Mouse (Mus musculus): ENCODE measurements around the gene Eln.

Eln gene

DNA sequence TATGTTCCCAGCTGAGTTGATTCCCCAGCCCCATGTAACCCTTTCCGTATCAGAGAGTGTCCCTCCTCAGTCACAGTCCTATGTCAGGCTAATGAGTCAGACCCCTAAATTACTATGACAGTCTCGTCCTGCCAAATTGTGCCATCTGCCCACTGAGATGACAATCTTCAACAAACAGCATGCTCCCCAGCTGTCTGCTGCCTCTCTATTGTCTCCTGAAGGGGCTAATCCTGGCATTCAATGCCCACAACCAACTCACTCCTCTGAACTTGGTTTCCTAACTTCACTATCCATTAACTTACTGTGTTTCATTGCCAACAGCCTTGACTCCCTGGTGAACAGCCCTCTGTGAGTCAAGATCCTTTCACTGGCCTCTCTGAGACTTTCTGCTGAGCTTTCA, 62.7 kb downstream of the Eln start:
- no peak for DNase-seq (ENCODE audit: low spot score in 2 of 2)

GRCm38 (mm10) chr5:134683813-134684212, 63.3 kb downstream of the Eln start:
- DNase-seq (ENCODE audit: low spot score in 2 of 2), result no peak

DNA sequence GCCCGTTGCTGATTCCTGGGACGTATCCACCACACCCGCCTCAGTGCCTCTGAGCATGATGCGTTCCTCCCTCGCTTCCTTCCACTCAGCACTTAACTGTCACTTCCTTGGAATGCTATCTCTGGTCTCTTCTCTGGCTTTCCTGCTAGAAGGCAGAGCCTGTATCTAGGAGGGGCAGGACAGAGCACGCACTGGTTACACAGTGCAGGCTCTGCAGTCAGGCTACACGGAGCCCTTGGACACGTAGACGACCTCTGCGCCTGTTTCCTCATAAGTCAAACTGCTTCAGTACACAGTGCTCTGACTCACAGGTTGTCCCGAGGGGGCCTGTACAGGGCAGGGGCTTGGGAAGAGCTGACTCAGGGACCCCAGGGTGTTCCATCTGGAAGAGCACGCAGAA, 66.9 kb downstream of the Eln start:
- DNase-seq (ENCODE audit: low spot score in 2 of 2), result no peak

DNA sequence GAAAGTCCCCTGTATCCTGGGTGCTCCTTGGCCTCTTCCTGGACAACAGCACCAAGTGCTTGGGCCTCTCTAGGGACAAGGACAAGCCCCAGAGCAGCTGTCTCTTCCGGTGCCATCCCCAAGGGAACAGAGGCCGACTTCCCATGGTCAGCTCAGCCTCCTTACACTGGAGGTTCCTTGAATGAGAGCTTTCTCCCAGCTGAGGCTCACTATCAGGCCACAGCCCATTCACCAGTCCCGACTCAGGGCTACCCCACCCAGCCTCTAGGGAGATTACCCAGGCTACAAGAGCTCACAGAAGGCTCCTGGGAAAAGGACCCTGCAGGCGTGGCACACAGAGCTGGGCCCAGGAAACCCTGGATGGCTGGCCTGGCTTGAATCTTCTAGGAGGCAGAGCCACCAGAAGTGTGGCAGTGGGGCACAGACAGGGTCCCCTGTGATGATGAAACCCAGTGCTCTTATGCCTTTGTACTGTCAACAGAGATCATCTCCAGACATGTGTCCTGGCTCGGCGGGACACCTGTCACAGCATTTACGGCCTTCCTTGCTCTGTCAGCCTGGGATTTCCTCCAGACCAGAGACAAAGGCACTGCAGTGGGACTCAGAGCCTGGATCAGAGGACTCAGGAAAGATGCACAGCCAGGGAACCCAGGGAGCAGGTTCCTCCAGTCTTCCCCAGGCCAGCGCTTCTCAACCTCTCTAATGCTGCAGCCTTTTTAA, 68.1 kb downstream of the Eln start:
- no peak for DNase-seq (ENCODE audit: low spot score in 2 of 2)

DNA sequence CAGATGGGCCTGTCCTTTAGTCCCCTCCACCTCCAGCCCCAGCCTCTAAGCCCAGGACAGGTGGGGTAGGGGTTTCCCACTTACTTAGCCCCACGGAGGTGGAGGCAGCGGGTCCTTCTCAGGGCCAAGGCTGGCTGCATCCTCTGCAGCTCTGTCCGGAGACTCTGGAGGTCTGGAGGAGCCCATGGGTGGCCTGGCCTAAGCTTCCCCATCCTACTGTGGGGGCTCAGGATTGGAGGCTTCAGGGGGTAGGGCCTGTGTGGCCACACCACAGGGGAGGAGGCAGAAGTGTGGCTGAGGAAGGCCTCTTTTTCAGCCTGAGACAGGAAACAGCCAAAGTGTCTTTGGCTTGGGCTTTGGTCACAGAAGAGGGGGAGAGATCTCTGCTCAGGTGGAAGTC, 69.1 kb downstream of the Eln start:
- DNase-seq (ENCODE audit: low spot score in 2 of 2), result no peak

GRCm38 (mm10) chr5:134677491-134677890, 69.6 kb downstream of the Eln start:
- no peak for DNase-seq (ENCODE audit: low spot score in 2 of 2)

GRCm38 (mm10) chr5:134675956-134676759, 71.0 kb downstream of the Eln start:
- peak; percentile 38 to 39 for DNase-seq (ENCODE audit: low spot score in 2 of 2)

DNA sequence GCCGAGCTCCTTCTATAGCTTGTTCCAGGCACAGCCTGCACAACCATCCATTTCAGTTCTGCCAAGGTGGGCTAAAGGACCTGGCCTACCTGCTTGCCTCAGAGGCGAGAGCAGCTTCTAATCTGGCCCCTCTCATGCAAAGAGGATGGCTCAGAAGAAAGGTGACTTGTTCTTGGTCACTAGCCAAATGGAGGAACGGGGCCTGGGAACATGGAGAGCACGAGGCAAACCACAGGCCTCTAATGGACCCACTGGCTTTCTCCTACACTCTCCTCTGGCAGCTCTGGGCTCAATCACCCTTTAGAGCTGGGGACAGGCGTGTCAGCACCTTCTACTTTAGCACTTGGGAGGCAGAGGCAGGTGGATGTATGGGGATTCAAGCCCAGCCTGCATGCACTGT, 72.1 kb downstream of the Eln start:
- DNase-seq (ENCODE audit: low spot score in 2 of 2), result no peak

GRCm38 (mm10) chr5:134672611-134673010, 74.5 kb downstream of the Eln start:
- no peak for DNase-seq (ENCODE audit: low spot score in 2 of 2)

GRCm38 (mm10) chr5:134672198-134672516, 75.0 kb downstream of the Eln start:
- no peak for DNase-seq (ENCODE audit: low spot score in 2 of 2)

DNA sequence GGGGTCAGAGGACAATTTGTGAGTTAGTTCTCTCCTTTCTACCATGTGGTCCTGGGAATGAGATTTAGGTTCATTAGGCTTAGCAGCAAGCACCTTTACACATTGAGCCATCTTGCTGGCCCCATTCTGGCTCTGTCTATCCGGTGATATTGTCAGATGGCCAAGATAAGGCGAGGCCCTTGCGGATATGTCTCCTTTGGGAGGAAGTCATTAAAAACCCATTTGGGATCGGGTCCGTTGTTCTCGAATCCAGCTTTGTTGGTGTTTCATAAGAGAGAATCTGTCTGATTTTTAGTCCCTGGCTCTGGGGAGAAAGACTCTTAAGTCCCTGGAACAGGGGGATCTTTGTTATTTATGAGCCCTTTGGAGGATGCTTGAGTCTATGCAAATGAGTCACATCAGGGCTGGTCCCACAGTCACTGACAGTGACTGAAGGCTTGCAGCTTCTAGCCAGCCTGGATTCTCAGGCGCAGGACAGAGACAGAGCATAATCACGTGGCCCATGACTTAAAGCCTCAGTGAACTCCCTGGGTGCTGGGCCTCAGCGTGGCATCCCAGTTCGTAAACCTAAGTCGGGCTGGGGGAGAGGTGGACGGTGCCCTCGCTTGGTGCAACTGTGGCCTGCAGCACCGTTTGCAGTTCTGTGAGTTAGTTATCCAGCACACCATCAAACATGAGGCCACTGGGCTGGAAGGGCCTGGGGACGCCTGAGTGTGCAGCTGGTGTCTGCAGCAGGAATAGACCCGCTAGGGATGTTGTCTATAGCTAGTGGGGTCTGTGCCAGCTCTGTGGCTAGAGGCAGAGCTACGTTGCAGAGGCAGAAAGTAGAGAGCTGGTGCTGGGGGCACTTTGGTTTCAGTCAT, 75.6 kb downstream of the Eln start:
- no peak for DNase-seq (ENCODE audit: low spot score in 2 of 2)

- no peak for DNase-seq (ENCODE audit: low spot score in 2 of 2)
Measured at GRCm38 (mm10) chr5:134669001-134669708, 78.0 kb downstream of the Eln start.

DNA sequence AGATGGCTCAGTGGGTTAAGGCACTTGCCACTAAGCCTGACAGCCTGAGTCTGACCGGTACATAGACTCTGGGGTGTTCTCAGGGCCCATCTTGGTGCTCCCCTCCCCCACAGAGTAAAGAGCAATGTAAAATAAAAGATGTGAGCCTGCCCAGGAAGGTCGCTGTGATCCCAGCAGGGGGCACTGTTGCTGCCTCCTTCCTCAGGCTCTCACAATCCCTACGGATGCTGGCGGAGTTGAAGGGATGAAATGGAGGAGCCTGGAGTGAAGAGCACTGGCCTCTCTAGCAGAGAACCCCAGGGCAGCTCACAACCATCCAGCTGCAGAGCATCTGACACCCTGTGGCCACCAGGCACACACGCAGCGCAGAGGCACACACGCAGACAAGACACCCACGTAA, 78.6 kb downstream of the Eln start:
- DNase-seq (ENCODE audit: low spot score in 2 of 2), result no peak

DNA sequence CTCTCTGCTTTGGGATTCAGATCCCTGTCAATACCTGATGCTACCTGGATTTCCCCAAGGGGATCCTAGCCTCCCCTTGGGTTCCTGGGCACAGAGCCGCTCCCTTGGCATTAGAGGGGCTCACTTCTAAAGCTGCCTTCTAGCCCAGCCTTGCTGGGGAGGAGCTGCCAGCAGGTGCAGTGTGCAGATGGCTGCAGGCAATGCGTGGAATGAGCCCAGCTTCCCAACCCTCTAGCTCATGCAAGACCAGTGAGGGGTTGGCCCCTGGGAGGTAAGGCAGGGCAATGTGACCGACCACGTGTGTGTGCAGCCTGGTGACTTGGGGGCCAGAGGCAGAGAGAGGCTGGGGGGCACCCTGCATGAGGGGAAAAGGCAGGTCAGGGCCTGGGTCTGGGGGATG, 90.4 kb downstream of the Eln start:
- DNase-seq (ENCODE audit: low spot score in 2 of 2), result no peak
